Mouse (Mus musculus) embryonic fibroblast, embryonic 13.5 days (primary cell): ENCODE measurements at regions not wholly inside any gene's neighbourhood (a gene's known extent, or its start where the extent isn't known, plus 50 kb on each side); places are given as distances from the start of the nearest gene placed in this dataset.

Experiments used
- CTCF ChIP-seq: IDR thresholded peaks from 2 replicates; pipeline ENCODE4 v1.5.1; 2011; ENCODE audit warnings: mild to moderate bottlenecking, control low read depth, low read length, moderate library complexity, borderline replicate concordance; ENCODE audit not compliant: insufficient read depth
- POLR2A ChIP-seq: IDR thresholded peaks from 2 replicates; pipeline ENCODE4 v1.6.1; 2011; ENCODE audit warnings: low read depth, mild to moderate bottlenecking, control low read depth, low read length, moderate library complexity

GRCm38 (mm10) chr2:75556744-75557143 lies 102.3 kb upstream of the Hnrnpa3 start:
- TF ChIP-seq POLR2A (no peak), CTCF (no peak)
